Mouse (Mus musculus) intestine, embryonic 14.5 days (tissue): Measurements from ENCODE around the gene Exosc10. TPM values are rescaled to one million over a fixed set of nuclear protein-coding genes. Genes with fewer than 3 reads are reported as not detected.

ENCODE experiments used
- ATAC-seq: fragments of 200-750 bp; cut with Nextera tagmentation; replicated peaks from 2 replicates; pipeline ENCODE4 v1.8.0; 2017; ENCODE audit warnings: low read depth, moderate number of reproducible peaks, moderate TSS enrichment, moderate library complexity; ENCODE audit not compliant: low FRiP score, low TSS enrichment
- DNase-seq: peaks from one replicate; pipeline ENCODE4 v3.0.0-alpha.2; 2018; ENCODE audit warnings: low spot score
- H3K27ac ChIP-seq: fragments of 300-500 bp; sonication (generic); 2 replicates; pipeline ENCODE4 v1.5.1; 2014; ENCODE audit warnings: low read depth, mild to moderate bottlenecking, control low read depth
- H3K27me3 ChIP-seq: fragments of 300-500 bp; sonication (generic); replicated peaks from 2 replicates; pipeline ENCODE4 v1.6.1; 2014; ENCODE audit warnings: low read length, control low read depth; ENCODE audit not compliant: control insufficient read depth, insufficient read depth
- H3K36me3 ChIP-seq: fragments of 300-500 bp; sonication (generic); 2 replicates; pipeline ENCODE4 v1.6.1; 2014; ENCODE audit warnings: low read length, control low read depth; ENCODE audit not compliant: control insufficient read depth, insufficient read depth
- H3K4me1 ChIP-seq: fragments of 300-500 bp; sonication (generic); replicated peaks from 2 replicates; pipeline ENCODE4 v1.6.1; 2014; ENCODE audit warnings: low read length, control low read depth, mixed read lengths; ENCODE audit not compliant: control insufficient read depth, insufficient read depth
- H3K4me2 ChIP-seq: fragments of 300-500 bp; sonication (generic); 2 replicates; pipeline ENCODE4 v1.6.1; 2014; ENCODE audit warnings: low read length
- H3K4me3 ChIP-seq: fragments of 300-500 bp; sonication (generic); 2 replicates; pipeline ENCODE4 v1.5.1; 2014; ENCODE audit warnings: low read depth, low read length, control low read depth, mixed read lengths
- H3K9ac ChIP-seq: fragments of 300-500 bp; sonication (generic); 2 replicates; pipeline ENCODE4 v1.6.1; 2014; ENCODE audit warnings: mild to moderate bottlenecking, low read length
- H3K9me3 ChIP-seq: fragments of 300-500 bp; sonication (generic); 2 replicates; pipeline ENCODE4 v1.6.1; 2016; ENCODE audit warnings: low read length, control low read depth; ENCODE audit not compliant: control insufficient read depth
- WGBS: fragments of 180-500 bp; shearing (Covaris S2); extraction: QIAGEN DNeasy Blood & Tissue Kit; methylation state at CpG from one replicate; pipeline ENCODE4 v1.1.7; 2014; 5-methylcytosine and 5-hydroxymethylcytosine counted together
- polyA plus RNA-seq: library from polyadenylated mRNA; unstranded; fragments of >200 nt; fragmentation: Nextera tagmentation; extraction: Ambion mirVana; gene quantifications from 2 replicates; pipeline ENCODE4 v1.2.1, GENCODE M21; 2014

Exosc10 gene
- polyA plus RNA-seq, 1 experiment from 2014 or later = 89.2 TPM

DNA sequence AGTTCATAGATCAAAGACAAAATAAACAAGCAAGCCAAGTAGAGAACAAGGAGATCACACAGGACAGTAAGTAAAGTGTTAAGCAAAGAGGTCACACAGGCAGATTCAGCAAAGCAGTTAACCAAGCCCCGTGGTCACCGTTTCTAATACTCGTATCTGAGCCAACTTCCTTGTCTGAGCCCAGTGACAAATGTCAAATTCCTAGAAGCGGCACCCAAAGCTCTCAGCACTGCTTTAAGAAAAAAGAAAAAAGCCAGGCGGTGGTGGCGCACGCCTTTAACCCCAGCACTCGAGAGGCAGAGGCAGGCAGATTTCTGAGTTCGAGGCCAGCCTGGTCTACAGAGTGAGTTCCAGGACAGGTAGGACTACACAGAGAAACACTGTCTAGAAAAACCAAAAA is 28.4 kb downstream of the Exosc10 start:
- no peak overlapping the region for H3K27ac ChIP-seq
- H3K4me1 ChIP-seq = 0 out of 2 replicates have a peak, but pooled peaks cover 3% of the 10 kb centered on the region
- no peaks in the 10 kb centered on the region for H3K9me3 ChIP-seq
- no peak overlapping the region for H3K4me2 ChIP-seq
- no peaks in the 10 kb centered on the region for H3K27me3 ChIP-seq
- peaks cover 20% of the 10 kb centered on the region for H3K36me3 ChIP-seq
- ATAC-seq (no peak), DNase-seq (no peak)
- WGBS = 79% methylated on average over 9 of the region's 9 CpGs
- no peak overlapping the region for H3K4me3 ChIP-seq
- H3K9ac ChIP-seq = no peak overlapping the region

DNA sequence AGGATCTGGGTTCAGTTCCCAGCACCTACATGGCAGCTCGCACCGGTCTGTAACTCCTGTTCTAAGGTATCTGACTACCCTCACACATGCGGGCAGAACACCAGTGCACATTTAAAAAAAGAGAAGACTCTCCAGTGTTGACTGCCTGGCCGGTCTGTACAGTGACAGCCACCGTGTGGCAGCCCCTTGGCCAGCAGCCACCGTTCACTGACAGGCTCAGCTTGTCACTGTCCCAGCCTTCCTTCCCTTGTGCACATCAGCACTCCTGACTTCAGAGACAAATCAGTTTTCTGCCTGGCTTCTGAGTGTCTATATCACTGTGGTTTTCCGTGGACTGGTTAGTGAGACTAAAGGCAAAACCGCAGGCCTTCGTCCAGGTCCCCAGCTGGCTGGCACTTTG is 30.6 kb downstream of the Exosc10 start:
- H3K4me2 ChIP-seq = no peak overlapping the region
- no peaks in the 10 kb centered on the region for H3K27me3 ChIP-seq
- H3K36me3 ChIP-seq = peaks cover 9% of the 10 kb centered on the region
- H3K9me3 ChIP-seq = no peaks in the 10 kb centered on the region
- ATAC-seq (no peak), DNase-seq (no peak)
- H3K4me1 ChIP-seq = peaks cover 11% of the 10 kb centered on the region
- H3K27ac ChIP-seq = no peak overlapping the region
- no peak overlapping the region for H3K4me3 ChIP-seq
- 80% methylated on average over 9 of the region's 9 CpGs for WGBS
- H3K9ac ChIP-seq = no peak overlapping the region

DNA sequence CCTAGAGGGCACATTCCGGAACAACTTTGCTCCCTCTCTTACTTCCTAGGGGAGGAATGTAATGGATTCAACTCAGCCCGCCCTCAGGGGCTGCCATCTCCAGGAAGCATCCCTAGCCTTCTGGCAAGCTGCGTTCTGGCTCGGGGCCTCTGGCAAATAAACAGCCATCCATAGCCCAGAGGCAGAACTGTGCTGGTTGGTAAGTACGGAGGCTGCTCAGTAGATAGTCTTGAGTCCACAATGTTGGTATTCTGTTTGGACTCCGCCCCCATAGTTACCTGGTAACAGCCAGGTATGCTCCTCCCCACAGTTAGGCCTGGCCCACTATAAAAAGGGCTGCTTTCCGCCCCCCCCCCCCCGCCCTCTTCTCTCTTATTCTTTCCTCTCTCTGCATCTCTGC is 31.3 kb downstream of the Exosc10 start:
- ATAC-seq (0 out of 2 replicates have a peak, but pooled peaks have one; percentile 12), DNase-seq (no peak)
- Histone ChIP-seq H3K9ac (no peak overlapping the region), H3K4me1 (peaks cover 11% of the 10 kb centered on the region), H3K36me3 (peaks cover 16% of the 10 kb centered on the region), H3K27me3 (no peaks in the 10 kb centered on the region), H3K27ac (no peak overlapping the region), H3K4me3 (no peak overlapping the region), H3K9me3 (no peaks in the 10 kb centered on the region), H3K4me2 (peak overlapping the region; percentile 20)
- WGBS = 41% methylated on average over 6 of the region's 8 CpGs

DNA sequence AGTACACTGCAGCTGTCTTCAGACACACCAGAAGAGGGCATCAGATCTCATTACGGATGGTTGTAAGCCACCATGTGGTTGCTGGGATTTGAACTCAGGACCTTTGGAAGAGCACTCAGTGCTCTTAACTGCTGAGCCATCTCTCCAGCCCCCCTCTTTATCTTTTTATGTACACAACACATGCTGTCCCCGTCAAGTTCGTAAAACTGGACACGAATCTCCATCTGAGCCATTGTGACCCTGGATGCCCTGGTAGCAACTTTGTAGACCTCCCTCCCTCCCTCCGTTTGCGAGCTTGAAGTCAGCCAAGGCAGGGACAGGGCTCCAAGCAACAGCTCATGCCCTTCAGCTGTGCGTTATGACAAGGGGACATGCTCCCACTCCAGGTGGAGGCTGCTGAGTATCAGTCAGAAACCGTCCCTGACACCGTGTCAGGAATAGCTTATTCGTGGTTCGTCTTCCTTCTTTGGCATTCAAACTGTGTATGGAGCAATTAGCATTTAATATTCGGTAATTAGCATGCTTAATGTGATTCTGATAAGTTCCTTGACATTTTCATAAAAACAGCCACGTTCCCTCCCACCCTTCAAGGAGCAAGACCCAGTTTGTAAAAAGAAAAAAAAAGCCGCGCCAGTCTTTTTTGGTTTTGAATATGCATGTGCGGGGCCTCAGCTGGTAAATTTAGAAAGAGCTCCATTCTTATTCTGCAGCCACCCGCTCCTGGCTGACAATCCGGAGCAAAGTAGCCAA is 32.4 kb downstream of the Exosc10 start:
- peaks cover 11% of the 10 kb centered on the region for H3K4me1 ChIP-seq
- 6% methylated on average over 18 of the region's 18 CpGs for WGBS
- H3K9me3 ChIP-seq = no peaks in the 10 kb centered on the region
- peaks cover 27% of the 10 kb centered on the region for H3K36me3 ChIP-seq
- H3K4me2 ChIP-seq = peak overlapping the region; percentile 91
- DNase-seq (peak; percentile 76), ATAC-seq (no peak)
- peak overlapping the region; percentile 20; the same call in 1 of the 2 replicates for H3K27ac ChIP-seq
- no peaks in the 10 kb centered on the region for H3K27me3 ChIP-seq
- peak overlapping the region; percentile 76 for H3K4me3 ChIP-seq
- H3K9ac ChIP-seq = peak overlapping the region; percentile 20

DNA sequence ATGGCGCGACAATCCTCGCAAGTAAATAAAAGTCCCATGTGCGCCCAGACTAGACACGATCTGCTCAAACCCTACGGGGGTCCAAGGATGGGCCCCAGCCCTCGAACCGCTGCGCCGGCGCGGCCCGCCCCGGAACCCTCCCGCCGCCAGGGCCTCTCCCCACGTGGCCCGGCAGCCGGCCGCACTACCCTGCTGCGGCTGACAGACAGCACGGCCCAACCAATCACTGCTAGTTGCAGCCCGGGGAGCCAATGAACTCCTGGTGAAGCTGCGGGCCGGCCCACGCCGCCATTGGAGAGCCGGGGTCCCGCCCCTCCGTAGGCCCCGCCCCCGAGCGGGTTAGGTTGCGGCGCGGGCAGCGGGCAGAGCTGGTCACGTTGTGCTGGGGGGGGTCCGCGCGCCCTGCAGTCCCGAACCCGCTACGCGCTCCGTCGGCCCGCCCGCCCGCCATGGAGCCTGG is 33.0 kb downstream of the Exosc10 start, which contains the start of gene Srm:
TSS of gene Srm (plus strand) at position 333 of the 460 bp plus-strand sequence.
- Histone ChIP-seq H3K4me1 (peaks cover 11% of the 10 kb centered on the region), H3K27me3 (no peaks in the 10 kb centered on the region), H3K4me2 (peak within 1 kb of the TSS; percentile 91), H3K36me3 (peaks cover 33% of the 10 kb centered on the region), H3K4me3 (peak within 1 kb of the TSS; percentile 76), H3K27ac (peak within 1 kb of the TSS; percentile 33; the same call in 1 of the 2 replicates), H3K9me3 (no peaks in the 10 kb centered on the region), H3K9ac (peak within 1 kb of the TSS; percentile 82)
- DNase-seq (peak; percentile 93), ATAC-seq (peak; percentile 98)
- WGBS = under 1% methylated on average over 49 of the region's 50 CpGs

DNA sequence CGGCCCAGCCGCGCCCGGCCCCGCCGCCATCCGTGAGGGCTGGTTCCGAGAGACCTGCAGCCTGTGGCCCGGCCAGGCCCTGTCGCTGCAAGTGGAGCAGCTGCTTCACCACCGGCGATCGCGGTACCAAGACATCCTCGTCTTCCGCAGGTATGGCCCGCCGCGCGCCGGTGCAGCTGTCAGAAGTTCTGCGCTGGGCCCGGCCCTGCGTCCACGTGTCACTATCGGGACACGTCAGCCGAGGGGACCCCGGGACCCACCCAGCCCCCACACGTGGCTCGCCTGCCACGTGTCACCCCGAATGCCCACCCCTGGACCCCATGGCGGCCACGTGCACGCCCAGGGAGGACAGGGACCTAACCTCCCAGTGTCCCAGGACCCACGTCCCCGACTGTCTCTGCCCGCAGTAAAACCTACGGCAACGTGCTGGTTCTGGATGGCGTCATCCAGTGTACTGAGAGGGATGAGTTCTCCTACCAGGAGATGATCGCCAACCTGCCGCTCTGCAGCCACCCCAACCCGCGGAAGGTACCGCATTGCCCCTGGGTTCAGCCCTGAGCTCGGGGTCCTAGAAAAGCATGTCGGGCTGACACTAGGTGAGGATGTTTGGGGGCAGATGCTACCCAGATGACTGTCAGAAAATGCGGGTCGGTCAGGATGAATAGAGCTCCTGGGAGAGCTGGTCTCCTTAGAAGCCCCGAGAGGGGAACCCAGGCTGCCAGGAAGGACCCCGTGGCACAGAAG is 33.6 kb downstream of the Exosc10 start:
- Histone ChIP-seq H3K4me1 (peaks cover 11% of the 10 kb centered on the region), H3K9me3 (no peaks in the 10 kb centered on the region), H3K27ac (peak overlapping the region; percentile 33; the same call in 1 of the 2 replicates), H3K4me3 (peak overlapping the region; percentile 76), H3K9ac (peak overlapping the region; percentile 82), H3K27me3 (no peaks in the 10 kb centered on the region), H3K4me2 (peak overlapping the region; percentile 91), H3K36me3 (peaks cover 39% of the 10 kb centered on the region)
- under 1% methylated on average over 53 of the region's 53 CpGs for WGBS
- DNase-seq (peak; percentile 62), ATAC-seq (peak; percentile 56)

DNA sequence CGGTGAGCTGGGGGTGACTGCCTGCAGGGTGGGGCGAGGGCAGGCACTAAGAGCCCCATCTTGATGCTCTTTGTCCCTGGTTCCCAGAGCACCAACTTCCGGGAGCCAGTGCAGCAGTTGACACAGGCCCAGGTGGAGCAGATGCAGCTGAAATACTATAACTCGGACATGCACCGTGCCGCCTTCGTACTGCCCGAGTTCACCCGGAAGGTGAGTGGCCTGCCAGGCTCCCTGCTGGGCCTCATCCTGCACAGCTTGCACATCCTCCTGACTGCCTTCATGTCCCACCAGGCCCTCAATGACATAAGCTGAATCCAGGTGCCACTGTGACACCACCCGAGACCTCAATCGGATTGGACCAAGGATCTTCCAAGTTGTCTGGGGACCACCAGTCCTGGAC is 35.8 kb downstream of the Exosc10 start:
- Histone ChIP-seq H3K36me3 (peaks cover 58% of the 10 kb centered on the region), H3K9ac (no peak overlapping the region), H3K9me3 (peaks cover 2% of the 10 kb centered on the region; the same call in 1 of the 2 replicates), H3K27me3 (no peaks in the 10 kb centered on the region), H3K4me1 (peaks cover 11% of the 10 kb centered on the region), H3K27ac (no peak overlapping the region), H3K4me2 (no peak overlapping the region), H3K4me3 (no peak overlapping the region)
- DNase-seq (no peak), ATAC-seq (no peak)
- 94% methylated on average over 11 of the region's 11 CpGs for WGBS

DNA sequence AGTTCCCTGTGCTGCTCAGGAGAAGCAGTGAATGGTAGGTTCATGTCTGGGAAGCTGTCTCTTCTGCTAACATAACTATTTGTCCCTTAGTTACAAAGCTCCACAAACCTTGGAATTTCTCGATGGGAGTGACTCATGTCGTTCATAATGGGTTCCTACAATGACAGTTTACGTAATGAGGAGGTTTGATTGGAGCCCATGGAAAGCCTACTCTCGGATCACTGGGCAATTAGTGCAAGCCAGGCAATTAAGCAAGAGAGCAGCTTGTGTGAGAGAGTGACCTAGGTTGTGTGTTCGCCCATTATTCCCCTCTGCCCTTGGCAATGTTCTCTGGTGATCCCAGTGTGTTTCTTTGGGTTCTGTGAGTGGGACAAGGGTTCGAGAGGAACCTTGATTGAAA is 37.7 kb downstream of the Exosc10 start:
- H3K4me3 ChIP-seq = no peak overlapping the region
- H3K4me2 ChIP-seq = no peak overlapping the region
- H3K9ac ChIP-seq = no peak overlapping the region
- DNase-seq (no peak), ATAC-seq (no peak)
- H3K27ac ChIP-seq = no peak overlapping the region
- peaks cover 8% of the 10 kb centered on the region for H3K4me1 ChIP-seq
- peaks cover 2% of the 10 kb centered on the region; the same call in 1 of the 2 replicates for H3K9me3 ChIP-seq
- 90% methylated on average over 6 of the region's 6 CpGs for WGBS
- H3K27me3 ChIP-seq = no peaks in the 10 kb centered on the region
- H3K36me3 ChIP-seq = peaks cover 58% of the 10 kb centered on the region
